Mouse (Mus musculus): ENCODE data around the gene Atox1.

Atox1 gene

DNA sequence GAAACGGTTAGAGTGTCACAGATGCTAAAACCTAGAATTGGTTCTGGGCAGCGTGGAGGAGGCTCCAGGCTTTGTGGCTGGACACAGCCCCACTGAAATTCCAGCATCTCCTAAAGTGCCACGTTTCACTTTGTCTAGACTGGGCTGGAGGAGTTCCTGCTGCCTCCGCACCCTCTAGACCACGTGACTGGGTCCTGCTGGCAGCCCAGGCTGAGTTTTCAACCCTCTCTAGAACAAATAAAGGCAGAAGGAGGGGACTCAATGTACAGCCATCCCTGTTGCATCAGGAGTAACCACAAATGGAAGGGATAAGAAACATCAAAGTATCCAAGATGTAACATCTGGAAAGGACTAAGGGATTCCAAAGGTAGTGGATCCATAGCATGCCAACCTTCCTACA lies 46.7 kb downstream of the Atox1 start:
- in situ Hi-C loops (cut with MboI, MseI) = no loop called here

DNA sequence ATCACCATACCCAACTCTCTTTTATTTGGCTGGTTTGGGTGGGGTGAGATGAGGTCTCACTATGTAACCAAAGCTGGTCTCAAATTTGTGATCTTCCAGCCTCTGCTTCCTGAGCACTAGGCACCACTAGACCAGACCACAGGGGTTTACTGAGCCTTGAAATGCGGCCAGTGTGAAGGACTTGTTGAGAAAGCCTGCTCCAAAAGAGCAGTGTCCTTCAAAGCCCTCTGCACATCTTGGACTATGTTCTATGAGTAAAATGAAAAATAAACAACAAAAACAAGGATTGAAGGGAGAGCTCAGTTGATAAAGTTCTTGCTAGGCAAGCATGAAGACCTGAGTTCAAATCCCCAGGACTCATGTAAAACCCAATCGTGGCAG lies 47.6 kb downstream of the Atox1 start:
- in situ Hi-C loops (cut with MboI, MseI) = no loop called here

DNA sequence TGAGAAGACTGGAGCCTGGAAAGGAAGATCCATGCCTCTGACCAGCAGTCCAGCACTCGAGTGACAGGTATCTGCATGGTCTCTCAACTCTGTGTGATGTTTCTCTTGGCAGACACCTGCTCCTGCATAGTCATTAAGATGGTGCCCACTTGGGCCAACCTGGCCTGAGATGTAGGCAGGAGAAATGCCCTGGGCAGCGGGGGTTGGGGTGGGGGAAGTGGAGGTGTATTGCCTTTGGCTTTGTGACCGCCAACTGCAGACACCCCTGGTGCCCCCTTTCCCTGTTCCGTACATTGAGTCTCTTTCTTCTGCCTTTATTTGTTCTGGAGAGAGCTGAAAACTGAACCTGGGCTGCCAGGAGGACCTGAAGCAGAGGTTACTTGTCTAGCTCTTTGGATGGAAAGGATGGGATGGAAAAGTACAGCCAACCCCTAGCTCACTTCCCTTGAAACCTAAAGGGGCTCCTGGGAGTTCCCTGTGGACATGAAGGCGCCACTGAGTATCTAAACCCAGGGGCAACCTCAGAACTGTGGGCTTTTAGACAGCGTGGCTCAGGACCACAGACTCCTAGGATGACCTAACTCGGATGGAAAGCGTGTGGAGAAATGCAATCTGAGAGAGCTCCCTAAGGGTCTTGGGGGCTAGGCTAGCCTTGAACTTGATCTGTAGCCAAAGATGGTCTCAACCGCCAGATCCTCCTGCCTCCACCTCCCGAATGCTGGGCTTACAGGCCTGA lies 48.2 kb downstream of the Atox1 start:
- in situ Hi-C loops (cut with MboI, MseI) = no loop called here

DNA sequence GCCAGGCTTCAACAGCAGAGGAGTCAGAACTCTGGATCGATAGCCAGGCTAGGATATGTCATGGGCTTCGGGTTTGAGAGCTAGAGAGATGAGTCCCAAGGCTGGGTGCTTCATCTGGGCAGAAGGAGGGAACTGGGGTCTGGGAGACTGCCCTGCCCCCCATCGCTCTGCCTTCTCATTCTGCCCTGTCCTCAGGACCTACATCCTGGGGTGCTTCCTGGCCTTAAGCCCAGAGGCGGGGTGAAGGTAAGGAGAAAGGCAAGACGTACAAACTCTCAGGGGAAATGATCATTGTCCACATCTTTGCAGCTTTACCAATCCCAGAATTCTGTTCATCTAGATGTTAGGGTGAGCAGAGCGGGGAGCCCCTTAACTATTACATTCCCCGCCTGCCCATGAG lies 49.0 kb downstream of the Atox1 start:
- in situ Hi-C loops (cut with MboI, MseI) = no loop called here

DNA sequence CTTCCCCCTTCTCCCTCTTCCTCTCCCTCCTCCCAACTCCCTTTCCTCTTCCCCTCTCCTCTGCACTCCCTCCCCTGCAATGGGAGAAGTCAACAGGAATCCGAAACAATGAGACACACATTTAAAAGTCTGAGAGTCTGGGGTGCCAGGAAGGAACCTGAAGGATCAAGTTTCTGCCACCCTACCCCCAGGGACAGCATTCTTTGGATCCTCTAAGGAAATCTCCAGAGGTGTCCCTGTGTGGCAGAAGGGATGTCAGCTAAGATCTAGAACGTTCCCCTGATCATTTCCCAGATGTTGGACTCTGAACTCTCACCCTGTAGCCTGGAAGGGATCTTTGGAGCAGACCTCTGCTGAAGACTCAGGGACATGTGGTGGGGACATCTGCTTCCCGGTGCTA lies 50.5 kb downstream of the Atox1 start:
- in situ Hi-C loops (cut with MboI, MseI) = no loop called here

DNA sequence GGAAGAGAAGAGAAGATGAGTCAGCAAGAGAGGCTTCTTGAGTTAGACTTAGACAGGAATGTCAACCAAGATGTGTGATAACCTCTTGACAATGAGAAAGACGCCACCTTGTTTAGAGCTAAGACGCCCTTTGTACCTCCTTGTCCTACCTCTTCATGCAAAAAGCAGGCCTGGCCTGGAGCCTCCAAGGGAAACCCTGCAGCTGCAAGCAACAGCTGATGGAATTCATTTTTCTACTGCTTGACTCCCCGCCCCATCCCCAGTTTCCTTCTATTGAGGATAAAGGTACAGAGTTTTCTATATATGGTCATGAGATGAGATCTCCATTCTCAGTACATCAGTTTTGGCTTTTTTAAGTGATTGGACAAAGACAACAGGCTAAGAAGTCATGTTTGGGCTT lies 51.0 kb downstream of the Atox1 start:
- in situ Hi-C loops (cut with MboI, MseI) = no loop called here

DNA sequence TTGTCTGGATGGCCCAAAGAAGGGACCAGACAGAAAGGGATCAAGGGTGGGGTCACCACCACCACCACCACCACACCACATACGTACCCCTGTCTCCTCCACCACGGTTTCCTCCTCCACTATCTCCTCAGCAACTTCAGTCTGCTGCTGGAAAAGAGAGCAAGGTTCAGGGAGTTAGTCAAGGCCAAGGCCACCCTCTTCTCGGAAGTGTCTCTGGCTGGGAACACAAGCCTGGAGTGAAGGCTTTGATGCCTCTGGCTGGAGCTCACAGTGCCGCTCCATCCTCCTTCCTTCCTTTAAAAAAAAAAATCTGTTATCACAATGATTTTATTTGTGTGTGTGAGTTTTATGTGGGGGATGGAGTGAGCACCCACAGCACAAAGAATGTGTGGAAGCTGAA lies 53.9 kb downstream of the Atox1 start:
- in situ Hi-C loops (cut with MboI, MseI) = no loop called here

DNA sequence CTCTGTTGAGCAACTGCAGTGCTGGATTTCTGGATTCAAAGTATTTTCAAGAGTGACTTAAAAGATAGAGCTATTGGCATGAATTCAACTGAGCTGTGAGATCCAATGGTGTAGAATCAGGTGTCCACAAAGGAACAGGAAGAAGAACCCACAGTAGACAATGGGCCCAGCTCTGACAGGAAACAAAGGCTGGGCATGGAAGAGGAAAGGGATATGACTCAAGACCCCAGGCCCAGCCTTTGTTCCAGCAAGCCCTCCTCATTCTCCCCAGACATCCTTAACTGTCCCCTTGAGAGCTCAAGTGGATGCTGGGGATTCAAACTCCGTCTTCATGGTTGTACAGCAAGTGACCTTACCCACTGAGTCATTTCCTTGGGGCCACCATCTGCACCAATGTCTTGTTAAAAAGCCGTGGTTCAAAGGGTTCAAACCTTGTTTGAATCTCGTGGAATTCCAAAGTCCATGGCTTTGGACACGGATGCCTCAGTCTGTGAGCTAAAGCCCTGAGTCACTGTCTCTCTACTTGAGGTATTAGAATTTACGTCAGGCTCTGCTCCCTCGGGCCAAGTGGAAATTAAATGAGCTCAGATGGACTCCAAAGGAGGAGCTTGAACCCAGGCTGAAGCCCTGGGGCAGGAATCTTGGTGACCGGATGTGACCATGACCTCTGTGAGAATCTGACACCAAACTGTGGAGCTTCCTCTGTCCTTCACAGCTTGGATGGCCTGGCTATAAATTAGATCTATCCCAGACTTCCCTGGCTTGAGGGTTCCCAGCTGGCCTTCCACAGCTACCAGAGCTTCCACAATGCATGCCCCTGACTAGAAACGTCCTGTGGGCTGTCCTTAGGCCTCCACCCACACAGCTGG lies 55.2 kb downstream of the Atox1 start:
- in situ Hi-C loops (cut with MboI, MseI) = no loop called here

DNA sequence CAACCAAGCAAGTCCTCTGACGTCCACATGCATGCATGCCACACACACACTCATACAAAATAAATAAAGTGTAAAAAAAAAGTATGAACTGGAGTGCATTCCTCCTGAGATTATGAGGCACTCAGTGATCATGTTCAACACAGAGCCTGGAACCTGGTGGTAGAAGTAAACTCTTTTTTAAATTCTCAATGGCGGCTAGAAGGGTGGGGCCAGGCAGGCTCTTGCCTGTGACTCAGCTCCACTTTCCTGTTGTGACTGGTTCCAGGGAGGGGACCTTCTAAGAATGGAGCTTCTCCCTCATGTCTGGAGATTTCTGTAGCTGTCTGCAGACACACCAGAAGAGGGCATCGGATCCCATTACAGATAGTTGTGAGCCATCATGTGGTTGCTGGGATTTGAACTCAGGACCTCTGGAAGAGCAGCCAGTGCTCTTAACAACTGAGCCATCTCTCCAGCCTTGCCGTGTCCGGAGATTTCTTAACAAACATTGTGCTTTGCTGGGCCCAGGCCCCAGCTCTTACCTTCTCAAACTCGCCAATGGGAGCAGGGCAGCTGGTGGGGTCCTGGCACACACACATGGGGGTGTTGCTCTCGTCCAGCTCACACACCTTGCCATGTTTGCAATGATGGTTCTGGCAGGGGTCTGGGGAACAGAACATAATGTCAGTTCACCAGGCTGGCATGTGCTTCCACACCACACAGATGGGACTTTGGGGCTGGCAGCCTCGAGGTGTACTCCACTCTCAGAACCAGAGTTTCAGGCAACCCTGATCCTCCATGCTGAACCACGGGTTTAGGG lies 56.2 kb downstream of the Atox1 start:
- in situ Hi-C loops (cut with MboI, MseI) = no loop called here

DNA sequence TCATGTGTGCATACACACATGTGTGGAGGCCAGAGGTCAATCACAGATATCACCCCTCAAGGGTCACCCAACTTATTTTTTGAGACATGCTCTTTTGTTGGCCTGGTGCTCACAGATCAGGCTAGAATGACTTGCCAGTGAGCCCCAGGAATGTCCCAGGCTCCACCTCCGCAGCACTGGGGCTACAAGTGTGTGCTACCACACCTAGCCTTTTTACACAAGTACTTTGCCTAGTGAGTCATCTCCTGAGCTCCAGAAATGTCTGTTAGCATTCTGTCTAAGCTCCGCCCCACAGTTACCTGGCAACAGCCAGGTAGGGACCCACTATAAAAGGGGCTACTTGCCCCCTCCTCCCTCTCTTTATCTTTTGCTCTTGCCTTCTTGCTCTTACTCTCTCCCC lies 60.2 kb downstream of the Atox1 start:
- in situ Hi-C loops (cut with MboI, MseI) = no loop called here

DNA sequence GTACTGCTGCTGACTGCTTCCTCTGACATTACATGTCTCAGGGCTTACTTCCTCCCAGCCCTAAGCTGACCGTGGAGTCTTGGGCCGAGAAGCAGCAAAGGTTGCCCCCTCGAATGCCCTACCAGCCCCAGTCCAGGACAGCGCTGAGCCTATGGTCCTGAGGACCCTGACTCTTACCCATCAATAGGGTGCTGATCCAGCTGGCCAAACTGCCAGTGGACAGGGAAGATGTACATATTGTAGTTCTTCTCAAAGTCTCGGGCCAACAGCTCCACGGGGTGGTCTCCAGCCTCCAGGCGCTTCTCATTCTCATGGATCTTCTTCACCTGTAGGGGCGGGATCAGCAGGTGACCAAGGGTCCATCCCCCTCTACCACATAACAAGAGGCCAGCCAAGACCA lies 62.7 kb downstream of the Atox1 start:
- in situ Hi-C loops (cut with MboI, MseI) = loop anchor here (5.0 kb wide), 1 partner anchor 44 kb away; no protein-coding TSS in a partner anchor

DNA sequence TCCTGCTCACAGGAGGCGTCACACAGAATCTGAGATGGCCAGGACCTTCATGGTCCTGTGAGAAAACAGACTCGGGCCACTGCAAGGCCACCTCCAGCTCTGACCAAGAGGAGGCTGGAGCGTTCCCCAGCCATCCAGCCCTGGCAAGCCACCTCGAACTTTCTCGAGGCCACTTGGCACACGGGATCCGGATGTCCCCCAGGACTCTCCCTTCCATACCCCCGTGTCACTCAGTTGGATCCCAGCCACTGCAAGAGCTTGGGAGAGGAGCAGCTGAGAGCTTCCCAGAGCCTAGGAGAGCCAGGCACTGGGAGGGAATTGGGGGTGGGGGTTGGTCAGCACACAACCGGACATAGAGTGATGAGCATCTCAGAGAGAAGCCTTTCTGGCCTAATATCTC lies 63.6 kb downstream of the Atox1 start:
- in situ Hi-C loops (cut with MboI, MseI) = loop anchor here (5.0 kb wide), 1 partner anchor 45 kb away; no protein-coding TSS in a partner anchor

DNA sequence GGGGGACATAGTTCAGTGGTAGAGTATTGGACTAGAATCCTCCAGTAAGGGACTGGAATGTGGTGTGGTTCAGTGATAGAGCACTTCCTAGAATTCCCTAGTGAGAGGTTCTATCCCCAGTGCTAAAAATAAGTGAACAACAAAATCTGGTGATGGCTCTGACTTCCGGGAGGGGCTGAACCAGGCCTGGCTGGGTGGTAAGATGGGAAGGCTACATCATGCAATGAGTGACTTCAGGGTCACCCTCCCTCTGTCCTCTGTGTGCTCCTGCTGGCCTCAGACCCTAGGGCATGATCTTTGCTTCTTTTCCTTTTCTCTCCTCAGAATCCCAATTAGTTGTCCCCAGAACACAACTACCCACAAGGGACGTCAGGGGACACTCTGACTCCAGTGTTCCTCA lies 64.0 kb downstream of the Atox1 start:
- in situ Hi-C loops (cut with MboI, MseI) = loop anchor here (5.0 kb wide), 1 partner anchor 45 kb away; no protein-coding TSS in a partner anchor

Measured in T-helper 2 cell (primary cell).